Mouse (Mus musculus) hindbrain, embryonic 16.5 days (tissue): ENCODE measurements around the gene Negr1. TPM values are rescaled to one million over a fixed set of nuclear protein-coding genes. Genes with fewer than 3 reads are reported as not detected.
A peak's percentile ranks its signal among the peaks of the same experiment; 100 is the strongest.

ENCODE experiments used
- ATAC-seq: fragments of 200-750 bp; cut with Nextera tagmentation; 2 replicates; pipeline ENCODE4 v1.8.0; 2017; ENCODE audit warnings: moderate TSS enrichment, moderate library complexity
- H3K27ac ChIP-seq: fragments of 300-500 bp; sonication (generic); 2 replicates; pipeline ENCODE4 v1.5.1; 2014; ENCODE audit warnings: low read depth, mild to moderate bottlenecking, control low read depth, low read length, moderate library complexity
- H3K27me3 ChIP-seq: fragments of 300-500 bp; sonication (generic); replicated peaks from 2 replicates; pipeline ENCODE4 v1.6.1; 2014; ENCODE audit warnings: low read length; ENCODE audit not compliant: control insufficient read depth, insufficient read depth
- H3K36me3 ChIP-seq: fragments of 300-500 bp; sonication (generic); 2 replicates; pipeline ENCODE4 v1.6.1; 2014; ENCODE audit warnings: mild to moderate bottlenecking, low read length, moderate library complexity, mixed read lengths; ENCODE audit not compliant: control insufficient read depth, insufficient read depth
- H3K4me1 ChIP-seq: fragments of 300-500 bp; sonication (generic); 2 replicates; pipeline ENCODE4 v1.6.1; 2014; ENCODE audit warnings: low read depth, low read length; ENCODE audit not compliant: control insufficient read depth, insufficient read depth
- H3K4me2 ChIP-seq: fragments of 300-500 bp; sonication (generic); 2 replicates; pipeline ENCODE4 v1.6.1; 2014; ENCODE audit warnings: mild to moderate bottlenecking, low read length, control low read depth, moderate library complexity
- H3K4me3 ChIP-seq: fragments of 300-500 bp; sonication (generic); 2 replicates; pipeline ENCODE4 v1.5.1; 2014; ENCODE audit warnings: mild to moderate bottlenecking, low read length, control low read depth, moderate library complexity
- H3K9ac ChIP-seq: fragments of 300-500 bp; sonication (generic); 2 replicates; pipeline ENCODE4 v1.6.1; 2014; ENCODE audit warnings: low read depth, mild to moderate bottlenecking, control low read depth, low read length, moderate library complexity
- H3K9me3 ChIP-seq: fragments of 300-500 bp; sonication (generic); 2 replicates; pipeline ENCODE4 v1.6.1; 2014; ENCODE audit warnings: mild to moderate bottlenecking, low read length, moderate library complexity; ENCODE audit not compliant: control insufficient read depth
- WGBS: fragments of 180-500 bp; shearing (Covaris S2); extraction: QIAGEN DNeasy Blood & Tissue Kit; methylation state at CpG from one replicate; pipeline ENCODE4 v1.1.7; 2014; 5-methylcytosine and 5-hydroxymethylcytosine counted together
- polyA plus RNA-seq: library from polyadenylated mRNA; unstranded; fragments of >200 nt; fragmentation: Nextera tagmentation; extraction: Ambion mirVana; gene quantifications from 2 replicates; pipeline ENCODE4 v1.2.1, GENCODE M21; 2015

The Negr1 gene
- polyA plus RNA-seq, 1 experiment from 2014 or later = 46.0 TPM

GRCm38 (mm10) chr3:157291286-157291685 lies 729.7 kb downstream of the Negr1 start:
- Histone ChIP-seq H3K4me1 (no peaks in the 10 kb centered on the region), H3K9ac (no peak overlapping the region), H3K36me3 (no peaks in the 10 kb centered on the region), H3K4me3 (no peak overlapping the region), H3K9me3 (no peaks in the 10 kb centered on the region), H3K27me3 (no peaks in the 10 kb centered on the region), H3K27ac (no peak overlapping the region), H3K4me2 (no peak overlapping the region)
- WGBS = 31% methylated on average over 1 of the region's 1 CpGs
- peak; percentile 79 for ATAC-seq

- no peak overlapping the region for H3K4me3 ChIP-seq
- no peak overlapping the region for H3K27ac ChIP-seq
- H3K9me3 ChIP-seq = no peaks in the 10 kb centered on the region
- no peak for ATAC-seq
- H3K4me1 ChIP-seq = no peaks in the 10 kb centered on the region
- no peak overlapping the region for H3K9ac ChIP-seq
- 37% methylated on average over 4 of the region's 4 CpGs for WGBS
- no peak overlapping the region for H3K4me2 ChIP-seq
- no peaks in the 10 kb centered on the region for H3K27me3 ChIP-seq
- no peaks in the 10 kb centered on the region for H3K36me3 ChIP-seq
Observed at GRCm38 (mm10) chr3:157297216-157297615, 735.6 kb downstream of the Negr1 start.

DNA sequence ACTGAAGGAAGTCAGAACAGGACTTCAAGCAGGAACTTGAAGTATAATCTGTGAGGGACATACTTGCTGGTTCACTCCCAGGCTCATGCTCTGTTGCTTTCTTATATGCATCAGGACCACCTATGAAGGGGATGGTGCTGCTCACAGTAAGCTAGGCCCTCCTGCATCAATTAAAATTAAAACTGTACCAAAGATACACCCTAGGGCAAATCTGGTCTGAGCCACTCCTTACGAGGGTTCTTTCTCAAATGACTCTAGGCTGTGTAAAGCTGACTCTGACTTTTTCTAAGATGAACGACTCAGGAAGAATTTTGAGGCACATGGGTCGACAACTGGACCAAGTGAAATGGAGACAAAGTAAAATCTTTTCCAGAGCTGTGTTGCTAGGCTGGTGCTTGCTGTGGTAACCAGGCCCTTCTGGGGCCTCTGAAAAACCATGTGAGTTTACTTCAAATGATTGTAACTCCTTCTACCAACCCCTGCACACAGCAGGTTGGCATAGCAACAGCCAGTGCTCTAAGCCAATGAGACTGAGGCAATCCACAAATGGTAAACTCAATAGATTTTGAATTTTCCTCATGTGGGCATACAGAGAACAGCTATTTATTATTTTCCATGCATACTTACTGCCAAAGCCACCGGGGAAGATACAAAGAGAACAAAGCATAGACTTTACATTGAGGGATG lies 742.0 kb downstream of the Negr1 start:
- peak; percentile 86 for ATAC-seq
- no peak overlapping the region for H3K4me3 ChIP-seq
- 45% methylated on average over 4 of the region's 4 CpGs for WGBS
- H3K4me2 ChIP-seq = no peak overlapping the region
- H3K36me3 ChIP-seq = no peaks in the 10 kb centered on the region
- H3K4me1 ChIP-seq = peaks cover 2% of the 10 kb centered on the region; the same call in 1 of the 2 replicates
- no peak overlapping the region for H3K27ac ChIP-seq
- H3K27me3 ChIP-seq = no peaks in the 10 kb centered on the region
- no peak overlapping the region for H3K9ac ChIP-seq
- no peaks in the 10 kb centered on the region for H3K9me3 ChIP-seq

GRCm38 (mm10) chr3:157321081-157321573 lies 759.5 kb downstream of the Negr1 start:
- ATAC-seq = peak; percentile 85
- Histone ChIP-seq H3K27ac (no peak overlapping the region), H3K4me2 (no peak overlapping the region), H3K36me3 (no peaks in the 10 kb centered on the region), H3K4me3 (no peak overlapping the region), H3K9ac (no peak overlapping the region), H3K27me3 (no peaks in the 10 kb centered on the region), H3K4me1 (no peaks in the 10 kb centered on the region), H3K9me3 (no peaks in the 10 kb centered on the region)
- WGBS = 26% methylated on average over 1 of the region's 1 CpGs

GRCm38 (mm10) chr3:157321834-157322233 lies 760.2 kb downstream of the Negr1 start:
- Histone ChIP-seq H3K4me3 (no peak overlapping the region), H3K36me3 (no peaks in the 10 kb centered on the region), H3K27me3 (no peaks in the 10 kb centered on the region), H3K4me1 (no peaks in the 10 kb centered on the region), H3K9me3 (no peaks in the 10 kb centered on the region), H3K9ac (no peak overlapping the region), H3K27ac (no peak overlapping the region), H3K4me2 (no peak overlapping the region)
- no peak for ATAC-seq
- WGBS = 10% methylated on average over 1 of the region's 1 CpGs

DNA sequence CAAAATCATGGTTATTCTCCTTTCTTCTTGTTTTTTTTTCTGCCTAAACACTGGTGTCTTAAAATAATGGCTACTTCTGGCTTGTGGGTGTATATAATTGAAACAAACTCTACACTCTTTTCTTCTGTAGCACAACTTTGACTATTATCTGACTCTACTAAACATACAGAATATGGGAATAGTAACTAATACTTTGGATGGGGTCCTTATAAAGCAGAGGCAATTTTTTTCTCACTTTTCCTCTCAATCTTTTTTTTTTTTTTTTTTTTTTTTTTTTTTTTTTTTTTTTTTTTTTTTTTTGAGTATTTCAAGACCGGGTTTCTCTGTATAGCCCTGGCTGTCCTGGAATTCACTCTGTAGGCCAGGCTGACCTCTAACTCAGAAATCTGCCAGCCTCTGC lies 772.6 kb downstream of the Negr1 start:
- no peak overlapping the region for H3K4me2 ChIP-seq
- no peaks in the 10 kb centered on the region for H3K36me3 ChIP-seq
- no peak overlapping the region for H3K4me3 ChIP-seq
- no peak overlapping the region for H3K27ac ChIP-seq
- H3K9me3 ChIP-seq = no peaks in the 10 kb centered on the region
- H3K27me3 ChIP-seq = no peaks in the 10 kb centered on the region
- H3K9ac ChIP-seq = no peak overlapping the region
- WGBS = 91% methylated on average over 1 of the region's 1 CpGs
- H3K4me1 ChIP-seq = no peaks in the 10 kb centered on the region
- ATAC-seq = no peak

GRCm38 (mm10) chr3:157349480-157349879 lies 787.9 kb downstream of the Negr1 start:
- 41% methylated on average over 2 of the region's 2 CpGs for WGBS
- no peak for ATAC-seq
- H3K4me2 ChIP-seq = no peak overlapping the region
- H3K9ac ChIP-seq = no peak overlapping the region
- no peaks in the 10 kb centered on the region for H3K36me3 ChIP-seq
- no peaks in the 10 kb centered on the region for H3K9me3 ChIP-seq
- no peak overlapping the region for H3K27ac ChIP-seq
- no peaks in the 10 kb centered on the region for H3K27me3 ChIP-seq
- H3K4me1 ChIP-seq = no peaks in the 10 kb centered on the region
- H3K4me3 ChIP-seq = no peak overlapping the region

DNA sequence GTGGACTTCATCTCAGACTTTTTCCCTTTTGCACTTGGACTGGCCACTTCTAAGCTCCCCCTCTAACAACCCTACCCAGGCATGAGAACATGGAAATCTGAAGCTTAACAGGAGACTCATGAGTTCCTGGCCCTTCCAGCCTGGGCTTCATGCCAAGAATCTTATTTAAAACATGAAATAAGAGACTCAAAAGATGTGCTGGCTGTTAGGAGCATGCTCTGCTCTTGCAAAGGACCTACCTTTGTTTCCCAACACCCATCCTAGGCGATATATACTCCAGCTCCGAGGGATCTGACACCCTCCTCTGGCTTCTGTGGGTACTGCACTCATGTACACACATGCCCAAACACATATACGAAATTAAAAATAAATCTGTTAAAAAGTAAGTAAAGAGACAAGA lies 797.3 kb downstream of the Negr1 start:
- Histone ChIP-seq H3K9ac (no peak overlapping the region), H3K4me1 (no peaks in the 10 kb centered on the region), H3K9me3 (no peaks in the 10 kb centered on the region), H3K36me3 (no peaks in the 10 kb centered on the region), H3K4me2 (no peak overlapping the region), H3K4me3 (no peak overlapping the region), H3K27ac (no peak overlapping the region), H3K27me3 (no peaks in the 10 kb centered on the region)
- ATAC-seq = no peak
- WGBS = 60% methylated on average over 3 of the region's 3 CpGs

- H3K36me3 ChIP-seq = no peaks in the 10 kb centered on the region
- no peak overlapping the region for H3K4me3 ChIP-seq
- no peaks in the 10 kb centered on the region for H3K9me3 ChIP-seq
- no peak overlapping the region for H3K4me2 ChIP-seq
- no peaks in the 10 kb centered on the region for H3K4me1 ChIP-seq
- WGBS = 80% methylated on average over 6 of the region's 6 CpGs
- H3K27me3 ChIP-seq = no peaks in the 10 kb centered on the region
- no peak for ATAC-seq
- H3K9ac ChIP-seq = no peak overlapping the region
- H3K27ac ChIP-seq = no peak overlapping the region
Observed at GRCm38 (mm10) chr3:157359840-157360239, 798.2 kb downstream of the Negr1 start.
